Mouse (Mus musculus) cerebellum, adult 2 months (tissue): ENCODE measurements around the gene Olfr1447.

ENCODE experiments used
- CTCF ChIP-seq: fragments of 200-500 bp; IDR thresholded peaks from 2 replicates; pipeline ENCODE4 v1.5.1; 2011; ENCODE audit warnings: low read depth, mild to moderate bottlenecking, control low read depth, low read length, moderate library complexity, borderline replicate concordance; ENCODE audit not compliant: insufficient read depth
- POLR2A ChIP-seq: fragments of 200-500 bp; IDR thresholded peaks from 2 replicates; pipeline ENCODE4 v1.6.1; 2011; ENCODE audit warnings: low read length, control low read depth, borderline replicate concordance; ENCODE audit not compliant: insufficient read depth

GRCm38 (mm10) chr19:12856983-12857382 lies 46.6 kb downstream of the Olfr1447 start, which contains the start of gene Olfr1444:
- TF ChIP-seq CTCF (no peak), POLR2A (no peak)
